Mouse (Mus musculus) spleen, adult 2 months (tissue): ENCODE results near the gene Tmem201.

Source experiments
- CTCF ChIP-seq: fragments of 200-500 bp; IDR thresholded peaks from 2 replicates; pipeline ENCODE4 v1.5.1; 2011; ENCODE audit warnings: mild to moderate bottlenecking, inconsistent platforms; ENCODE audit not compliant: insufficient read depth, insufficient read length, insufficient replicate concordance; ENCODE audit errors: extremely low read depth
- POLR2A ChIP-seq: fragments of 200-500 bp; IDR thresholded peaks from 2 replicates; pipeline ENCODE4 v1.6.1; 2011; ENCODE audit warnings: low read depth, low read length, inconsistent platforms

DNA sequence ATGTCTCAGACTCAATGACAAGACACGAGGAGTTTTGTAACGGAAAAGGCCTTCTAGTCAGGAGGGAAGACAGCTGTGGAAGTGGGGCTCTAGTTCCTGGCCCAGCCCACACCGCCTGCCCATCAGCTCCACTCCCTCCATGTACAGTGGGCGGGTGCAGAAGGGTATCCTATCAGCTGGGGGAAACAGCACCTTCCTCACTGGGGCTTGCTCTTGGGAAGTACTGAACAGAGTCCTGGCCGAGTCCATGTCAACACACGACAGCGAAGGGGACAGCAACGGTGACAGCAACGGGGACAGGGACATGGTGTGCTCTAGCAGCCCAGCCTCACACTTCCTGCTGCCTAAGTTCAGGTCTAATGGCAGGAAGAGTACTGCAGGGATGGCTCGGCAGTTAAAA lies 5.0 kb downstream of the Tmem201 start:
- TF ChIP-seq CTCF: no peak
- no peak for TF ChIP-seq POLR2A
